25 mouse cellular contexts compared by ENCODE assay signal in genomic region chr2:139788658-139789057, GRCm38 (mm10).
A peak's percentile ranks its signal among the peaks of the same experiment; 100 is the strongest.
DNase-seq lines count a peak whose midpoint lies in the region; ATAC-seq and TF ChIP-seq lines count a peak whose summit lies in the region.
"Had no signal": no experiment of that assay in that cellular context is flagged by ENCODE, and none has a peak within 500 bp of the region (broad histone marks: within the 10 kb centered on the region; RNA-seq: fewer than 3 reads in every experiment).

No protein-coding gene starts in this region.

- TF ChIP-seq CTCF in lung, embryonic 14.5 days (IDR thresholded peaks at IDR 0.05; ENCODE audit: low read depth) = no peak

- ATAC-seq in lung, embryonic 14.5 days (ENCODE audit: insufficient read depth) = peak; percentile 73
- ATAC-seq: CD4-positive, CD25-positive, alpha-beta regulatory T cell, adult 4 months; forebrain, embryonic 14.5 days; Patski had no signal

- H3K36me3 ChIP-seq in lung, embryonic 14.5 days (ENCODE audit: insufficient read depth) = no peaks in the 10 kb centered on the region
- H3K36me3 ChIP-seq: embryonic facial prominence, embryonic 15.5 days; hindbrain, embryonic 13.5 days; liver, embryonic 15.5 days; midbrain, embryonic 12.5 days; neural tube, embryonic 15.5 days; stomach, embryonic 15.5 days had no signal

- H3K27me3 ChIP-seq in lung, embryonic 14.5 days (ENCODE audit: insufficient read depth, low read length) = no peaks in the 10 kb centered on the region
- H3K27me3 ChIP-seq: embryonic facial prominence, embryonic 15.5 days; hindbrain, embryonic 13.5 days; liver, embryonic 15.5 days; midbrain, embryonic 12.5 days; neural tube, embryonic 15.5 days; Patski; stomach, embryonic 15.5 days had no signal

- DNase-seq in lung, embryonic 14.5 days = peak; percentile 77
- DNase-seq in lung, adult 18-20 months = no peak
- DNase-seq in urinary bladder, postnatal 36 days (ENCODE audit: low spot score in 2 of 2) = peak; percentile 31 to 37
- no peak for DNase-seq in urinary bladder, postnatal 25 days (ENCODE audit: low spot score)
- peak; percentile 8 for DNase-seq in ZHBTc4 (ENCODE audit: low read depth, low spot score)
- DNase-seq in thymus, postnatal 36 days = no peak
- DNase-seq in left cerebral cortex, postnatal 10 days (ENCODE audit: extremely low spot score in 1 of 2, low spot score in 2 of 2) = no peak
- DNase-seq: adrenal gland, postnatal 10 days; cerebellum, adult 9-11 months; gastrocnemius, adult 2 months; kidney, adult 11 months; right cerebral cortex, adult 18-20 months; right cerebral cortex, postnatal 4 days; thymus, adult 18-20 months; thymus, postnatal 4 days had no signal

- intact Hi-C loops in left cerebral cortex, postnatal 10 days (cut with DNase I) = no loop called here

- H3K9me3 ChIP-seq in lung, embryonic 14.5 days (ENCODE audit: low read depth, low read length) = no peaks in the 10 kb centered on the region
- H3K9me3 ChIP-seq: embryonic facial prominence, embryonic 15.5 days; hindbrain, embryonic 13.5 days; liver, embryonic 15.5 days; midbrain, embryonic 12.5 days; neural tube, embryonic 15.5 days; stomach, embryonic 15.5 days had no signal

- H3K4me3 ChIP-seq in lung, embryonic 14.5 days (ENCODE audit: low read depth, low read length) = no peak overlapping the region
- H3K4me3 ChIP-seq: embryonic facial prominence, embryonic 15.5 days; gastrocnemius, adult 2 months; hindbrain, embryonic 13.5 days; layer of hippocampus, adult 2 months; liver, embryonic 15.5 days; midbrain, embryonic 12.5 days; neural tube, embryonic 15.5 days; stomach, embryonic 15.5 days had no signal

- H3K4me2 ChIP-seq in lung, embryonic 14.5 days = no peak overlapping the region
- H3K4me2 ChIP-seq: embryonic facial prominence, embryonic 15.5 days; hindbrain, embryonic 13.5 days; liver, embryonic 15.5 days; midbrain, embryonic 12.5 days; neural tube, embryonic 15.5 days; stomach, embryonic 15.5 days had no signal

- no peak overlapping the region for H3K9ac ChIP-seq in lung, embryonic 14.5 days
- H3K9ac ChIP-seq: embryonic facial prominence, embryonic 15.5 days; hindbrain, embryonic 13.5 days; liver, embryonic 15.5 days; midbrain, embryonic 12.5 days; neural tube, embryonic 15.5 days; stomach, embryonic 15.5 days had no signal

- H3K27ac ChIP-seq in lung, embryonic 14.5 days (ENCODE audit: low read depth) = 0 out of 2 replicates have a peak overlapping the region, but pooled peaks have one; percentile 20
- H3K27ac ChIP-seq: embryonic facial prominence, embryonic 15.5 days; gastrocnemius, adult 2 months; hindbrain, embryonic 13.5 days; layer of hippocampus, adult 2 months; liver, embryonic 15.5 days; midbrain, embryonic 12.5 days; neural tube, embryonic 15.5 days; stomach, embryonic 15.5 days had no signal

- 0 out of 2 replicates have a peak, but pooled peaks cover 2% of the 10 kb centered on the region for H3K4me1 ChIP-seq in lung, embryonic 14.5 days (ENCODE audit: insufficient read depth)
- H3K4me1 ChIP-seq: embryonic facial prominence, embryonic 15.5 days; hindbrain, embryonic 13.5 days; liver, embryonic 15.5 days; midbrain, embryonic 12.5 days; neural tube, embryonic 15.5 days; stomach, embryonic 15.5 days had no signal

- WGBS in lung, embryonic 14.5 days = 21% methylated on average over 4 of the region's 4 CpGs

Comparison
In these comparisons a context has a peak if more than half of its experiments do, and no peak if none do; other contexts are left out.
1. DNase-seq: peak in lung, embryonic 14.5 days (single experiment), urinary bladder, postnatal 36 days (2 of 2) and ZHBTc4 (single experiment); none in lung, adult 18-20 months (0 of 2), urinary bladder, postnatal 25 days (single experiment), thymus, postnatal 36 days (0 of 2) and left cerebral cortex, postnatal 10 days (0 of 2).